Mouse (Mus musculus) gastrocnemius, adult 2 months (tissue): ENCODE data around the gene Klhl2. TPM values are rescaled to one million over a fixed set of nuclear protein-coding genes. Genes with fewer than 3 reads are reported as not detected.

Source experiments
- DNase-seq: peaks from one replicate; pipeline ENCODE4 v3.0.0; 2022
- H3K27ac ChIP-seq: fragments of 200-600 bp; 2 replicates; pipeline ENCODE4 v1.8.1; 2022; ENCODE audit warnings: mild to moderate bottlenecking
- H3K4me3 ChIP-seq: fragments of 200-600 bp; 2 replicates; pipeline ENCODE4 v1.8.1; 2022; ENCODE audit warnings: mild to moderate bottlenecking, moderate library complexity
- CTCF ChIP-seq: fragments of 200-600 bp; IDR thresholded peaks from 2 replicates; pipeline ENCODE4 v1.8.1; 2022; ENCODE audit warnings: antibody characterized with exemption, mild to moderate bottlenecking, moderate library complexity
- intact Hi-C: fragments of 180-260 bp; cut with DNase I; formaldehyde crosslinking; loops from one replicate; pipeline ENCODE4 v1.15.1; 2025
- total RNA-seq, 2 experiments: library from RNA; stranded (reverse); gene quantifications; 2 replicates each; pipeline ENCODE4 v1.2.3; 2021

Gene Klhl2
- total RNA-seq, 2 experiments from 2014 or later: 7.9 to 8.7 TPM

DNA sequence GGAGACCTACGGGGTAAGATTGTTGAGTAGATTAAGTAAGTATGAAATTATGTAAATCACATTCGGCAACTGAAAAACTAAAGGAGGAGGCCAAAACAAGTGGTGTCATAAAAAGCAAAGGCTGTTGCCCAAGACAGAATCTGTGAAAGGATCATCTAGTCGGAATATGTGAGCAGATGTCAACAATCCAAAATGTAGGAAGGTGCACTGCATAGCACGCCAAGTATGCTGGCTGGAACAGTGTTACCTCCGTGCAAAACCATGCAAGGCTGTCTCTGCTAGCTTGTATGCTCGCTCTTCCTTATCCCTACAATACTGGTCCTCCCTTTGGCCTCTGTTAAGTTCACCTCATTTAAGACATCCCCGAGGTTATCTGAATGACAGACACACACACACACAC, 4.5 kb downstream of the Klhl2 start:
- no peak overlapping the region for H3K4me3 ChIP-seq
- no peak overlapping the region; the same call in 1 of the 2 replicates for H3K27ac ChIP-seq
- TF ChIP-seq CTCF: no peak
- DNase-seq: no peak
- intact Hi-C loops: loop anchor here (5.0 kb wide), 1 partner anchor 97 kb away; no protein-coding TSS in a partner anchor

DNA sequence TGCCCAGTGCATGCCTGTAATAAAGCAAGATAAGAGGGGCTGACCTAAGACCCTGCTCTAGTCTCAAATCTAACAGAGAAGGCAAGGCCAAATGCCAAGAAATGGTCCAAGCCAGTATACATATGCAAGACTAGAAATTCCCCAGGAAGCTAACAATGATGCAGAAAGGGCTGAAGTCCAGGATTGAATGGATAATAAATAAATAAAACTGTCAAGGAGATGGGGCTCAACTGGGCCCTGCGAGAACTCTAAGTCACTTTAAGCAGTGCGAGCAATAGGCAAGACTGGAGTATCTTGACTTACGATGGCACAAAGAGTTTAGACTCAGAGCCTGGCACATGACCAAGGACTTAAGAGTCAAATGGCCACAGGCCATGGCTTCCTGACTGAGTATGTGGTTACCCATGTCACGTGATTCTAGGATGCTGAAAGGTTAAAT, 5.8 kb downstream of the Klhl2 start:
- intact Hi-C loops: no loop called here

DNA sequence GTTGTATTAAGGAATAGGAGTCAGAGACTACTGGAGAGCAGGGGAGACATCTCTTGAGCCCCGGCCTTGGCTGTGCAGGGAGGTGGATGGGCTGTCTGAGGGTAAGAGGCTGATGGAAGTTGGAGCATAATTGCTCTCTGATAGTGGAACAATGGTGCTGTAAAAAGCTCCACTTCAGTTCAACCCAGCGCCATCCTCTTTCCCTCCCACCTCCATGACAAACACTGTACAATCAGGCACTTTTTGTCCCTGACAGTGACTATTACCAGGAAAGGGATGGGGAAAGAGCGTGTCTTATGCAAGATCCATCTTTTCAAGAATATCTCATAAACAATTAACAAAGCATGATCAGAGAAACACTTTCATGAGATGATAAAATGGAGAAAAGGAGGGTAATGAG, 6.6 kb downstream of the Klhl2 start:
- no peak overlapping the region for H3K27ac ChIP-seq
- intact Hi-C loops: no loop called here
- no peak overlapping the region for H3K4me3 ChIP-seq
- DNase-seq: no peak
- TF ChIP-seq CTCF: no peak

More for the DNA sequence above, 5.8 kb downstream of the Klhl2 start:
- TF ChIP-seq CTCF: no peak
- Histone ChIP-seq H3K4me3 (no peak overlapping the region), H3K27ac (no peak overlapping the region)
- DNase-seq: no peak

DNA sequence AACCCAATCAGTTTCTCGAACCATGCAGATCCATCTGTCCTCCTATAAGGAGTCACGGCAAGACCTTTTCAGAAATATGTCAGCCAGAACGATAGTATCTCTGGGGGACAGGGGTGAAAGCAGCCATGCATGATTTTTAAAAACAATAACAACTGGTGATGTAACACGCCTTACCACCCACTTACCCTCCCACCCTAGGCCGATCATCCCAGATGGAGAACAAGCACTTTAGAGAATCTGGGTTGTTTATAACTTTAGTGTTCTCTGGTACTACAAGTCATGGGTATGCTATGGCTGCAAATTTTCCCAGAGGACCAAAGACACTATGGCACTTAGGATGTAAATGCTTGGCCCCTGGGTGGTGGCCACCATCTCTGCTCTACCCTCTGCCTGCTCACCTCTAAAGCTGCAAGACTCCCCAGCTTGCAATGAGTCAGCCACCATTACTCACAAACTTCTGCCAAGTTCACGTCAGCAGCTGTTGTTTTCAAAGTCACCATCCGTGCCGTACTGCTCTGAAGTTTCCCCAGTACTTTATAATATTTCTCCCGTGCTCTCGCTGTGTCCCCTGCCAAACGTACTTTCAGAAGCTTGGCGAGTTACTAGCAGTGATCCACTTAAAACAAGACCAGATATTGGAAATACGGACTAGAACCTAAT, 7.9 kb downstream of the Klhl2 start:
- peak overlapping the region; percentile 20; the same call in 1 of the 2 replicates for H3K27ac ChIP-seq
- intact Hi-C loops: no loop called here
- no peak for TF ChIP-seq CTCF
- DNase-seq: peak; percentile 33
- no peak overlapping the region for H3K4me3 ChIP-seq

DNA sequence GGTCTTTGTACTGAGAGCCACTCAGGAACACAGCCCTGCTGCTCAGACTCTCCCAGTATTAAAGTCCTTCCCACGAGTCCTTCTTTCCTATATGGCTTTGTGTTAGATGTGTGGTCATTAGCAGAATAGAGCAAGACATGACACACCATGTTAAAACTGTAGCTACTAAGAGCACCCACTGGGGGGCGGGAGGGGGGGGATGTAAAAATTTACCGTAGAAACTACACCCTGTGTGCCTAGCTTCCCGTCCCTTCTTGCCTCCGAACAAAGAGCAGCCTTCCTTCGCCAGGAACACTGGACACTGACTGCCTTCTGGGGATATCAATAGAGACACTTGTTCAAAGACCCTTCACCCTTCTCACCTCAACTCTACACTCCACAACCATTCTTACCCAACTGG, 10.2 kb downstream of the Klhl2 start:
- Histone ChIP-seq H3K4me3 (no peak overlapping the region), H3K27ac (no peak overlapping the region)
- no peak for DNase-seq
- intact Hi-C loops: loop anchor here (10.0 kb wide), 1 partner anchor 55 kb away; no protein-coding TSS in a partner anchor
- TF ChIP-seq CTCF: no peak

DNA sequence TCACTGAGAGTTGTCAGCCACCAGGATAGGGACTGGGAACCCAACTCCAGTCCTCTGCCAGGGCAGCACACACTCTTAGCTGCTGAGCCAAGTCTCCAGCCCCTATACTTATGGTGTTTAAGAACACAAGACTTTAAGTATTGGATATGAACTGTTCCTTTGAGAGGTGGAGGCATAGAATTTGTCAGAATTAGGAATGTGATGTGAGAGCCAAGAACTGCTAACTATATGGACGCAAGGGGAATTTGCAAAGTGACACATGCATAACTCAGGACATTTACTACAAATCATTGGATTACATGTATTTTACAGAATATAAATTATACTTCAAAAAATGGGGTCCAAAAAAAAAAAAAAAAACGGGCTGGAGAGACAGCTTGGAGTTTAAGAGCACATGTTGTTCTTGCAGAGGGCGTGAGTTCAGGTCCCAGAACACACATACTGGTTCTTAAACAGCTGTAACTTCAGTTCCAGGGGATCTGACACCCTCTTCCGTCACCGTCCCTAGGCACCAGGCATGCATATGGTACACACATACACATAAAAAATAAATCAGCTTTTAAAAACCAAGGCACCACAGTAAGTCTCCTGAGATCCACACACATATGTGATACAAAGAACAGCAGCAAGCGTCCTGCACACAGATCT, 14.2 kb downstream of the Klhl2 start:
- Histone ChIP-seq H3K4me3 (no peak overlapping the region), H3K27ac (no peak overlapping the region)
- TF ChIP-seq CTCF: no peak
- intact Hi-C loops: loop anchor here (10.0 kb wide), 1 partner anchor 51 kb away; no protein-coding TSS in a partner anchor
- DNase-seq: no peak

DNA sequence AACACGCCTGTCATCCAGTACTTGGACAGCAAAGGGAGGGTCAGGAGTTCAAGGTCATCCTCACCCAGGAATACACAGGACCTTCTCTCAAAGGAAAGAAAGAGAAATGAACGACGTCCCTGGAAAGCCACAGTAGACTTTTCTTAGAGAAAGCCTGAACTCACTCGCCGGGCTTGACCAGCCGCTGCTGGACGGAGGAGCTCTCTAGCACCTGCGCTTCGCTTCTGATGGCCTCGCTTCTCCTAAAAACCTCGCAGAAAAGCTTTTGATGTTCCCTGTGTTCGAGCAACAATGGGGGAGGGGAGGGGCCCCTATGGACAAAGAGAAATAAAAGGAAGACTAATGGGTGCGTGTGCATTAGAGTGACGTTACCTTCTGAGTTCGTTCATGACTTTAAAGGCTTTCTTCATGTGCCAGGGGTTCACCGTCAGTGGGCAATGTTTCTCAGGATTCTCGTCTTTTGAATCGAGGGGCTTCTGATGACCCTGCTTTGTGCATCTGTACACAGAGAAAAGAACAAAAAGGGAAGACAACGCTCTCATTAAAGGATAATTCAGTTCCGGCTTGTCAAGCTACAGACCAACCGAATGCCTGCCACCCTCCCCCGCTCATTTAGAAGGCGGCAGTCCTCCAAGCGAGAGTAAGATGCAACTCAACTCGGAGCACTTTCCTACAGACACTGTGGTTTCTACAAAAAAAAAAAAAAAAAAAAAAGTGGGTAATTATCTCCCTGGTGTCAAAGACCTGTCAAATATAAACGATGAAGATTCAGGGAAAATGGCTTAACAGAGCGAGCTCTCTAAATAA, 15.5 kb downstream of the Klhl2 start:
- no peak for DNase-seq
- Histone ChIP-seq H3K27ac (no peak overlapping the region), H3K4me3 (no peak overlapping the region)
- intact Hi-C loops: loop anchor here (10.0 kb wide), 1 partner anchor 49 kb away; no protein-coding TSS in a partner anchor
- no peak for TF ChIP-seq CTCF

DNA sequence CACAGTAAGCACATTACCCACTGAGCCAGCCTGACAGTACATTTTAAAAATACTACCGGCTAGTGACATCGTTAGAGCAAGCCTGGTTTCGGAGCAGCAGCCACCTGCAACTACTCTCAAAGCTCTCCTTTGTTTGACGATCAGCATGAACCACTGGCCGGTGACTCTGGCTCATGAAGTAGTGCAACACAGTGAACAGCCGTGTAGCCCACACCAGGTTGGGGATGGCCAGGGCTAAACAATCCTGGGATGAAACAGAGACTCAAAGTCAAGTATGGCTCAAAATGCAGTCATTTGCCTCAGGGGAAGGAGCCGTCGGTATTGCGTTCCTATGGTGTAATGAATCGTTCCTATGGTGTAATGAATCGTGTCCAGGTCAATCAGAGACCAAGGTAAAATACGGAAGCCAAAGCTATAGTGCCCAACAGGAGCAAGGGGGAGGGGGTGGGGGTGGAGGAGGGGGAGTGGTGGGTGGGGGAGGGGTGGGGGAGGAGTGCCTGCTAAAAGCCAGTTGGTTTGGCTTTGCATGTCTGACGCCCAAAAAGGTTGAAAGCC, 17.2 kb downstream of the Klhl2 start:
- no peak for DNase-seq
- no peak overlapping the region for H3K4me3 ChIP-seq
- intact Hi-C loops: loop anchor here (10.0 kb wide), 1 partner anchor 48 kb away; no protein-coding TSS in a partner anchor
- no peak for TF ChIP-seq CTCF
- H3K27ac ChIP-seq: peak overlapping the region; percentile 53; the same call in 1 of the 2 replicates

DNA sequence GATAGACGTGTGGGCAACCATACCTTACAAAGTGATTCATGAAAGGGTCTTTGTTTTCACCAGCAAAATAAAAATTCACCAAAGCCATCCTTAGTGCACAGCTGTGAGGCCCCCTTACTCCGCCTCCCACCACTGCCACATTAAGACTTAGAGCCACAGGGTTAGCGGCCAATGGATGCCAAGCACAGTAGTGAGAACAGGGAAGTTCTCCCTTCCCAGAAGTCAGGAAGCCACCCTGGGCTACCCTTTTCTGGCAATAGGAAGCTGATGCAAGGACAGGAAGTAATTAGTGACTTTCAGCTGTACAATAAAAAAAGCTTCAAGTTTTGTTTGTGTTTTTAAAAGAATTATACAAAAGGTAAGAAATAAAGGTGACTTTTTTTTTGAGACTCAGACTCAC, 18.2 kb downstream of the Klhl2 start:
- intact Hi-C loops: loop anchor here (10.0 kb wide), 1 partner anchor 47 kb away; no protein-coding TSS in a partner anchor

DNA sequence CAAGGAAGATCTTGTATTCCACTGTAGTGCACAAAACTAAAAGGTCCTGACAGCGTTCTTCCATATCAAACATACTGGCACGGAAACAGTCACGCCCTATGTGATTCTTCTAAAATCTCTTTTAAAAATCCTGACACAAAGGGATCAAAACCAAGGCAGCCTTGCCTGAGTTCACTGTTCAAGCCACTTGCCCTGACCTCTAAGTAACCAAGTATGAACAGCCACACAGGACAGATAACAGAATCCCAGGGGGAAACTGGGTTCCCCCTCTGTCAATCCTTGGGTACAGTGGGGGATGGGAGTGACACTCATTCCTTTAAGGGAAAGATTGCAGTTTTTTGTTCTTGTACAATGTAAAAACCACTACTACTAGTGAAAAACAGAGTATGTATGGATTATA, 19.9 kb downstream of the Klhl2 start:
- no peak for DNase-seq
- Histone ChIP-seq H3K4me3 (no peak overlapping the region), H3K27ac (no peak overlapping the region)
- intact Hi-C loops: loop anchor here (10.0 kb wide), 1 partner anchor 45 kb away; no protein-coding TSS in a partner anchor
- TF ChIP-seq CTCF: no peak

More for the DNA sequence above, 18.2 kb downstream of the Klhl2 start:
- Histone ChIP-seq H3K27ac (peak overlapping the region; percentile 53), H3K4me3 (no peak overlapping the region; the same call in 1 of the 2 replicates)
- no peak for TF ChIP-seq CTCF
- DNase-seq: no peak

DNA sequence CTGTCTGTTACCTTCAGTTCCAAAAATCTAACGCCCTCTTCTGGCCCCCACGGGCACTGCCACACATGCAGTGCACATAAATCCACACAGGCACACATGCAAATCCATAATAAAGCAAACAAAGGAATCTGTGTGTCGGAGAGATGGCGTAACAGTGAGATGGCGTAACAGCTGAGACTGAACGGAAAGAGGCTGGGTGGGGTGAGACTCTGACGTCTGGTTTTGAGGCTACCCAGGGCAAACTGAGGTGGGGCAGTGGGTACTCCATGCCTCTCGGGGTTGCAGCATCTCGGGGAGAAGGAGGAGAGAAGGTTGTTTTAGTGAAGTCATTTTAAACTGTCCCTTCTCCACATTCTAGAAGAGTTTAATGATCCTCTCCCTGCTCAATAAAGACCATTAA, 20.4 kb downstream of the Klhl2 start:
- DNase-seq: no peak
- H3K27ac ChIP-seq: no peak overlapping the region
- TF ChIP-seq CTCF: no peak
- intact Hi-C loops: no loop called here
- no peak overlapping the region for H3K4me3 ChIP-seq

DNA sequence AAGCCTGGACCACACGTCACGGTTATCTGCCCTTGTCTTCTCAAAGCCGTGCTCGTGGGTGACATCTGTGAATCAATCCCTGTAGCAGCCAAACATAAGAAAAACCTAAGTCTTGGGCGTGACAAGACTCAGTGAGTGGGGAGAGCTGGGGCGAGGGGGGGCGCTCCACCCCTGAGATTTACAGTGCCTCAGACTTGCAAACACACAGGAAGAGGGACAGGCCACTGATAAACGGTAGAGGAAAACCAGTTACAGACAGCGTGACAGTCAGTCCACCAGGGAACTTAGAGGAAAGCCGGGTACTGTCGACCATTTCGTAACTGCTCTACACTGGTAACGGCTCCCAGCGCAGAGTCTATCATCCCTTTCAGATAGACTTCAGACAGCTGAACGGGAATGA, 21.4 kb downstream of the Klhl2 start:
- Histone ChIP-seq H3K4me3 (no peak overlapping the region), H3K27ac (no peak overlapping the region)
- TF ChIP-seq CTCF: no peak
- DNase-seq: no peak
- intact Hi-C loops: no loop called here

DNA sequence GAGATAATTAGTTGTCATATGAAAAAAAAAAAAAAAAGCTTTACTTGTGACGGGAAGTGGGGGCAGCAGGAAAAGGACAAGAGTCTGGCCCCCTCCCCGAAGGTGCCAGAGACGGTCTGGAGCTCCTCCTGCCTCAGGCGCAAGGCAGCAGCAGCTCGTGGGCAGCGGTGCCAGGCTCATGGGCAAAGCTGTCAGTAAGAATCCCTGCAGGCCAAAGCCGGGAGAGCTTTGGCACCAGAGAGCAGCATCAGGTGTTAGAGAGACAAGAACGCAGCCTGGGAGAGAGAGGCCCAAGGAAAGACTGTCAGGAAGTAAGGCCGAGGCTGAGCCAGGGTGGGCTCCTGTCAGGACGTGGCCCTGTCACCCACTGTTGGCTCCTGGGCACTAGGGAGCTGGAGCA, 22.5 kb downstream of the Klhl2 start:
- Histone ChIP-seq H3K4me3 (no peak overlapping the region), H3K27ac (no peak overlapping the region)
- no peak for DNase-seq
- intact Hi-C loops: no loop called here
- TF ChIP-seq CTCF: no peak
